Mouse (Mus musculus): Measurements from ENCODE around the gene Cacnb3. TPM values are rescaled to one million over a fixed set of nuclear protein-coding genes. Genes with fewer than 3 reads are reported as not detected.

Gene Cacnb3
- polyA plus RNA-seq, 1 experiment: 112 TPM

- Histone ChIP-seq H3K4me3 (ENCODE audit: insufficient read depth, poor library complexity, severe bottlenecking) (no peak overlapping the region), H3K79me2 (ENCODE audit: control insufficient read depth, insufficient read depth) (no peaks in the 10 kb centered on the region), H3K27me3 (ENCODE audit: control insufficient read depth, insufficient read depth, insufficient read length) (no peaks in the 10 kb centered on the region), H3K36me3 (ENCODE audit: control insufficient read depth, insufficient read depth) (peaks cover 43% of the 10 kb centered on the region), H3ac (ENCODE audit: control insufficient read depth, insufficient read length, low read depth) (no peak overlapping the region), H3K79me3 (ENCODE audit: low read depth) (no peaks in the 10 kb centered on the region)
- no peak for TF ChIP-seq MYOG (IDR thresholded peaks at IDR 0.05; ENCODE audit: control insufficient read depth, extremely low read depth, insufficient read length)
- TF ChIP-seq CEBPB (IDR thresholded peaks at IDR 0.05; ENCODE audit: low read depth): no peak
- TF ChIP-seq MYOD1 (IDR thresholded peaks at IDR 0.05; ENCODE audit: control insufficient read depth, insufficient read length, low read depth): no peak
- TF ChIP-seq USF1 (IDR thresholded peaks at IDR 0.05; ENCODE audit: low read depth): no peak
- no peak for TF ChIP-seq MAX (IDR thresholded peaks at IDR 0.05)
- no peak for TF ChIP-seq CTCF (IDR thresholded peaks at IDR 0.05; ENCODE audit: control insufficient read depth, insufficient read depth, insufficient read length)
- TF ChIP-seq FOSL1 (IDR thresholded peaks at IDR 0.05; ENCODE audit: insufficient read depth, low read length, poor library complexity, severe bottlenecking): no peak
These were observed 40.9 kb upstream of the Cacnb3 start for GRCm38 (mm10) chr15:98589640-98590336.

- no peaks in the 10 kb centered on the region for H3K79me3 ChIP-seq (ENCODE audit: low read depth)
- H3ac ChIP-seq (ENCODE audit: control insufficient read depth, insufficient read length, low read depth): no peak overlapping the region
- no peaks in the 10 kb centered on the region for H3K27me3 ChIP-seq (ENCODE audit: control insufficient read depth, insufficient read depth, insufficient read length)
- no peak overlapping the region for H3K4me3 ChIP-seq (ENCODE audit: insufficient read depth, poor library complexity, severe bottlenecking)
- no peaks in the 10 kb centered on the region for H3K79me2 ChIP-seq (ENCODE audit: control insufficient read depth, insufficient read depth)
- peaks cover 45% of the 10 kb centered on the region for H3K36me3 ChIP-seq (ENCODE audit: control insufficient read depth, insufficient read depth)
- TF ChIP-seq FOSL1 (IDR thresholded peaks at IDR 0.05; ENCODE audit: insufficient read depth, low read length, poor library complexity, severe bottlenecking) (no peak), CEBPB (IDR thresholded peaks at IDR 0.05; ENCODE audit: low read depth) (no peak), CTCF (IDR thresholded peaks at IDR 0.05; ENCODE audit: control insufficient read depth, insufficient read depth, insufficient read length) (no peak), MYOD1 (IDR thresholded peaks at IDR 0.05; ENCODE audit: control insufficient read depth, insufficient read length, low read depth) (no peak), MYOG (IDR thresholded peaks at IDR 0.05; ENCODE audit: control insufficient read depth, extremely low read depth, insufficient read length) (no peak), USF1 (IDR thresholded peaks at IDR 0.05; ENCODE audit: low read depth) (no peak), MAX (IDR thresholded peaks at IDR 0.05) (no peak)
These were observed 39.2 kb upstream of the Cacnb3 start for GRCm38 (mm10) chr15:98591396-98591795.

GRCm38 (mm10) chr15:98594193-98594592, 36.4 kb upstream of the Cacnb3 start:
- no peaks in the 10 kb centered on the region for H3K79me3 ChIP-seq (ENCODE audit: low read depth)
- TF ChIP-seq MAX (IDR thresholded peaks at IDR 0.05): peak; percentile 53
- TF ChIP-seq CEBPB (IDR thresholded peaks at IDR 0.05; ENCODE audit: low read depth): no peak
- H3K4me3 ChIP-seq (ENCODE audit: insufficient read depth, poor library complexity, severe bottlenecking): no peak overlapping the region

GRCm38 (mm10) chr15:98595049-98595448, 35.6 kb upstream of the Cacnb3 start:
- Histone ChIP-seq H3ac (ENCODE audit: control insufficient read depth, insufficient read length, low read depth) (no peak overlapping the region), H3K79me3 (ENCODE audit: low read depth) (no peaks in the 10 kb centered on the region), H3K27me3 (ENCODE audit: control insufficient read depth, insufficient read depth, insufficient read length) (no peaks in the 10 kb centered on the region), H3K36me3 (ENCODE audit: control insufficient read depth, insufficient read depth) (peaks cover 73% of the 10 kb centered on the region), H3K79me2 (ENCODE audit: control insufficient read depth, insufficient read depth) (peaks cover 7% of the 10 kb centered on the region), H3K4me3 (ENCODE audit: insufficient read depth, poor library complexity, severe bottlenecking) (no peak overlapping the region)
- TF ChIP-seq MAX (IDR thresholded peaks at IDR 0.05): no peak
- TF ChIP-seq CEBPB (IDR thresholded peaks at IDR 0.05; ENCODE audit: low read depth): no peak
- no peak for TF ChIP-seq FOSL1 (IDR thresholded peaks at IDR 0.05; ENCODE audit: insufficient read depth, low read length, poor library complexity, severe bottlenecking)
- no peak for TF ChIP-seq MYOG (IDR thresholded peaks at IDR 0.05; ENCODE audit: control insufficient read depth, extremely low read depth, insufficient read length)
- TF ChIP-seq CTCF (IDR thresholded peaks at IDR 0.05; ENCODE audit: control insufficient read depth, insufficient read depth, insufficient read length): no peak
- TF ChIP-seq MYOD1 (IDR thresholded peaks at IDR 0.05; ENCODE audit: control insufficient read depth, insufficient read length, low read depth): no peak

More at GRCm38 (mm10) chr15:98594193-98594592, 36.4 kb upstream of the Cacnb3 start:
- peaks cover 70% of the 10 kb centered on the region for H3K36me3 ChIP-seq (ENCODE audit: control insufficient read depth, insufficient read depth)
- no peak overlapping the region for H3ac ChIP-seq (ENCODE audit: control insufficient read depth, insufficient read length, low read depth)
- H3K79me2 ChIP-seq (ENCODE audit: control insufficient read depth, insufficient read depth): no peaks in the 10 kb centered on the region
- no peaks in the 10 kb centered on the region for H3K27me3 ChIP-seq (ENCODE audit: control insufficient read depth, insufficient read depth, insufficient read length)

- Histone ChIP-seq H3K36me3 (ENCODE audit: control insufficient read depth, insufficient read depth) (peaks cover 74% of the 10 kb centered on the region), H3K27me3 (ENCODE audit: control insufficient read depth, insufficient read depth, insufficient read length) (no peaks in the 10 kb centered on the region), H3K4me3 (ENCODE audit: insufficient read depth, poor library complexity, severe bottlenecking) (no peak overlapping the region), H3K79me3 (ENCODE audit: low read depth) (peaks cover 4% of the 10 kb centered on the region), H3ac (ENCODE audit: control insufficient read depth, insufficient read length, low read depth) (no peak overlapping the region), H3K79me2 (ENCODE audit: control insufficient read depth, insufficient read depth) (peaks cover 22% of the 10 kb centered on the region)
- TF ChIP-seq MAX (IDR thresholded peaks at IDR 0.05) (no peak), MYOD1 (IDR thresholded peaks at IDR 0.05; ENCODE audit: control insufficient read depth, insufficient read length, low read depth) (no peak), MYOG (IDR thresholded peaks at IDR 0.05; ENCODE audit: control insufficient read depth, extremely low read depth, insufficient read length) (no peak), FOSL1 (IDR thresholded peaks at IDR 0.05; ENCODE audit: insufficient read depth, low read length, poor library complexity, severe bottlenecking) (no peak), CTCF (IDR thresholded peaks at IDR 0.05; ENCODE audit: control insufficient read depth, insufficient read depth, insufficient read length) (no peak), CEBPB (IDR thresholded peaks at IDR 0.05; ENCODE audit: low read depth) (no peak), USF1 (IDR thresholded peaks at IDR 0.05; ENCODE audit: low read depth) (no peak)
These were observed 34.0 kb upstream of the Cacnb3 start for GRCm38 (mm10) chr15:98596609-98597008.
